Mouse (Mus musculus): Measurements from ENCODE around the gene Phf5a. TPM values are rescaled to one million over a fixed set of nuclear protein-coding genes. Genes with fewer than 3 reads are reported as not detected.

The Phf5a gene
- polyA plus RNA-seq, 2 experiments, result 72.6 to 120 TPM

GRCm38 (mm10) chr15:81896407-81896806, 24.7 kb upstream of the Phf5a start:
- Histone ChIP-seq H3K4me1 (replicated peaks; ENCODE audit: control insufficient read depth in 2 of 2, insufficient read depth in 2 of 2, low read length in 1 of 2) (peaks cover 12 to 16% of the 10 kb centered on the region in 2 experiments), H3K36me3 (replicated peaks; ENCODE audit: control insufficient read depth, insufficient read depth, low read depth) (peaks cover 29% of the 10 kb centered on the region), H3K4me3 (ENCODE audit: insufficient read depth in 1 of 2, low read depth in 2 of 2, low read length in 2 of 2) (no peak overlapping the region), H3K9me3 (ENCODE audit: control insufficient read depth, low read length) (no peaks in the 10 kb centered on the region), H3K9ac (replicated peaks) (no peak overlapping the region), H3K27ac (no peak overlapping the region), H3K4me2 (ENCODE audit: low read depth) (no peak overlapping the region), H3K27me3 (ENCODE audit: control insufficient read depth, insufficient read depth, low read length) (no peaks in the 10 kb centered on the region)
- no peak for TF ChIP-seq CTCF (IDR thresholded peaks at IDR 0.05; ENCODE audit: low read depth)
- TF ChIP-seq EP300 (IDR thresholded peaks at IDR 0.05; ENCODE audit: low read depth), result no peak
- WGBS (ENCODE audit: insufficient replicate concordance), result 80% methylated on average over 2 of the region's 2 CpGs
- DNase-seq (ENCODE audit: low read depth in 3 of 3, low spot score in 3 of 3) (no peak), ATAC-seq (ENCODE audit: insufficient read depth) (no peak)

GRCm38 (mm10) chr15:81894002-81894401, 22.3 kb upstream of the Phf5a start:
- H3K27ac ChIP-seq, result no peak overlapping the region
- H3K9ac ChIP-seq (replicated peaks), result no peak overlapping the region; the same call in 1 of the 2 replicates
- H3K27me3 ChIP-seq (ENCODE audit: control insufficient read depth, insufficient read depth, low read length), result no peaks in the 10 kb centered on the region
- peaks cover 24 to 29% of the 10 kb centered on the region in 2 experiments for H3K4me1 ChIP-seq (replicated peaks; ENCODE audit: control insufficient read depth in 2 of 2, insufficient read depth in 2 of 2, low read length in 1 of 2)
- no peaks in the 10 kb centered on the region for H3K9me3 ChIP-seq (ENCODE audit: control insufficient read depth, low read length)
- no peak for DNase-seq (ENCODE audit: low read depth in 3 of 3, low spot score in 3 of 3)
- TF ChIP-seq CTCF (IDR thresholded peaks at IDR 0.05; ENCODE audit: low read depth), result no peak
- no peak for TF ChIP-seq EP300 (IDR thresholded peaks at IDR 0.05; ENCODE audit: low read depth)
- no peak overlapping the region for H3K4me2 ChIP-seq (ENCODE audit: low read depth)
- WGBS (ENCODE audit: insufficient replicate concordance), result 70% methylated on average over 1 of the region's 1 CpGs
- no peak for ATAC-seq (ENCODE audit: insufficient read depth)
- no peak overlapping the region for H3K4me3 ChIP-seq (ENCODE audit: insufficient read depth in 1 of 2, low read depth in 2 of 2, low read length in 2 of 2)
- H3K36me3 ChIP-seq (replicated peaks; ENCODE audit: control insufficient read depth, insufficient read depth, low read depth), result peaks cover 25% of the 10 kb centered on the region

GRCm38 (mm10) chr15:81891822-81892580, 20.3 kb upstream of the Phf5a start:
- Histone ChIP-seq H3K9me3 (ENCODE audit: control insufficient read depth, low read length) (no peaks in the 10 kb centered on the region), H3K27me3 (ENCODE audit: control insufficient read depth, insufficient read depth, low read length) (no peaks in the 10 kb centered on the region), H3K9ac (replicated peaks) (peak overlapping the region; percentile 5), H3K27ac (peak overlapping the region; percentile 89), H3K4me1 (replicated peaks; ENCODE audit: control insufficient read depth in 2 of 2, insufficient read depth in 2 of 2, low read length in 1 of 2) (peaks cover 24 to 29% of the 10 kb centered on the region in 2 experiments), H3K4me3 (ENCODE audit: insufficient read depth in 1 of 2, low read depth in 2 of 2, low read length in 2 of 2) (no peak overlapping the region), H3K4me2 (ENCODE audit: low read depth) (peak overlapping the region; percentile 35), H3K36me3 (replicated peaks; ENCODE audit: control insufficient read depth, insufficient read depth, low read depth) (peaks cover 23% of the 10 kb centered on the region)
- TF ChIP-seq CTCF (IDR thresholded peaks at IDR 0.05; ENCODE audit: low read depth), result peak; percentile 51
- peak; percentile 62 for TF ChIP-seq EP300 (IDR thresholded peaks at IDR 0.05; ENCODE audit: low read depth)
- ATAC-seq (ENCODE audit: insufficient read depth) (peak; percentile 91), DNase-seq (ENCODE audit: low read depth in 3 of 3, low spot score in 3 of 3) (peak; percentile 75 to 83 (median 80))
- WGBS (ENCODE audit: insufficient replicate concordance), result 49% methylated on average over 8 of the region's 8 CpGs

GRCm38 (mm10) chr15:81891140-81891802, 19.6 kb upstream of the Phf5a start:
- Histone ChIP-seq H3K9me3 (ENCODE audit: control insufficient read depth, low read length) (no peaks in the 10 kb centered on the region), H3K27ac (peak overlapping the region; percentile 89), H3K9ac (replicated peaks) (peak overlapping the region; percentile 14; the same call in 1 of the 2 replicates), H3K27me3 (ENCODE audit: control insufficient read depth, insufficient read depth, low read length) (no peaks in the 10 kb centered on the region), H3K4me1 (replicated peaks; ENCODE audit: control insufficient read depth in 2 of 2, insufficient read depth in 2 of 2, low read length in 1 of 2) (peaks cover 24 to 29% of the 10 kb centered on the region in 2 experiments), H3K4me2 (ENCODE audit: low read depth) (peak overlapping the region; percentile 35), H3K4me3 (ENCODE audit: insufficient read depth in 1 of 2, low read depth in 2 of 2, low read length in 2 of 2) (no peak overlapping the region), H3K36me3 (replicated peaks; ENCODE audit: control insufficient read depth, insufficient read depth, low read depth) (peaks cover 18% of the 10 kb centered on the region)
- no peak for DNase-seq (ENCODE audit: low read depth in 3 of 3, low spot score in 3 of 3)
- whole genome bisulfite sequencing (ENCODE audit: insufficient replicate concordance), result 51% methylated on average over 7 of the region's 7 CpGs
- ATAC-seq (ENCODE audit: insufficient read depth), result peak; percentile 44
- no peak for TF ChIP-seq CTCF (IDR thresholded peaks at IDR 0.05; ENCODE audit: low read depth)
- TF ChIP-seq EP300 (IDR thresholded peaks at IDR 0.05; ENCODE audit: low read depth), result no peak

- TF ChIP-seq CTCF (IDR thresholded peaks at IDR 0.05; ENCODE audit: low read depth) (no peak), EP300 (IDR thresholded peaks at IDR 0.05; ENCODE audit: low read depth) (no peak)
- no peak overlapping the region for H3K4me3 ChIP-seq (ENCODE audit: insufficient read depth in 1 of 2, low read depth in 2 of 2, low read length in 2 of 2)
- DNase-seq (ENCODE audit: low read depth in 3 of 3, low spot score in 3 of 3), result no peak
- no peaks in the 10 kb centered on the region for H3K27me3 ChIP-seq (ENCODE audit: control insufficient read depth, insufficient read depth, low read length)
- ATAC-seq (ENCODE audit: insufficient read depth), result no peak
- H3K27ac ChIP-seq, result no peak overlapping the region
- 85% methylated on average over 7 of the region's 7 CpGs for WGBS (ENCODE audit: insufficient replicate concordance)
- peaks cover 11% of the 10 kb centered on the region for H3K36me3 ChIP-seq (replicated peaks; ENCODE audit: control insufficient read depth, insufficient read depth, low read depth)
- H3K9ac ChIP-seq (replicated peaks), result no peak overlapping the region
- no peaks in the 10 kb centered on the region for H3K9me3 ChIP-seq (ENCODE audit: control insufficient read depth, low read length)
- peaks cover 24 to 29% of the 10 kb centered on the region in 2 experiments for H3K4me1 ChIP-seq (replicated peaks; ENCODE audit: control insufficient read depth in 2 of 2, insufficient read depth in 2 of 2, low read length in 1 of 2)
- H3K4me2 ChIP-seq (ENCODE audit: low read depth), result no peak overlapping the region
Observed at GRCm38 (mm10) chr15:81889175-81889574, 17.5 kb upstream of the Phf5a start.
